Mouse (Mus musculus): Measurements from ENCODE around the gene Nsg1.

DNA sequence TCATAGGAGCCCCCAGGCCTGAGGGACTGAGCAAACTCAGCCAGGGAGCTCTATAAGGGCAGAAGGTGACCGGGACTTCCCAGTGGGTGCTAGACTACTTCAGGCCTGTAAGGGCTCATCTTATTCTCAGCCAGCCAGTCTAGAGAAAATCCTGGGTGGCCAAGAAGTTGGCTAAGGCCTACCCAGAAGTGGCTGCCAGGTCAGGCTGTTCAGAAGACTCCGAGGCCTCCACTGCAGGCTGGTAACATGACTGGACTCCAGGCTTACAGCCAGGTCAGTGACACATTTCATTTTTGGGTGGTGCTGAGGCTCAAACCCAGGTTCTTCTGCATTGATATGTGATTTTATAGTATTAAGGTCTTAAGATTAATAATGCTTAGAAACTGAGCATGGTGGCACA is 40.0 kb upstream of the Nsg1 start:
- no peak for TF ChIP-seq CTCF (IDR thresholded peaks at IDR 0.05; ENCODE audit: low read depth, low read length)
- TF ChIP-seq EP300 (IDR thresholded peaks at IDR 0.05; ENCODE audit: insufficient read depth, low read depth, low read length) = no peak
